In the genomic region with DNA sequence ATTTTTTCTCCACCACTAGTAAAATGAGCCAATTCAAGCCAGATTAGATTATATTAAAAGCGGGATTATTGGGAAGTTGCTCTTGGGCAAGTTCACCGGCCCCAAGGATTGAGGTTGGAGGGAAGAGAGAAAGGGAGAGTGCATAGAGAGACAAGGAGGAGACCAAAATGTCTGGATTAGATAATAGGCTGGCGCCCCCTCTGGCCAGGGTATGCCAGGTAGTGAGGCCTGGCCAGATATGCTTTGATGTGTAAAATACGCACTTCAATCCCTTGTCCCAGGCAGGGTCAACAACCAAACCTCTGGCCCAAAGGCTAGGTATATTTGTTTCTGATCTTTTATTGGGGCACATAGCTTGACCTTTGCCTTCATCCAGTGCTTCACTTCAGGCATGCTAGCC, we compare ENCODE assay signal across 9 mouse cellular contexts. TPM values are rescaled to one million over a fixed set of nuclear protein-coding genes. Genes with fewer than 3 reads are reported as not detected.
DNase-seq lines count a peak whose midpoint lies in the region; TF ChIP-seq lines count a peak whose summit lies in the region.
"Had no signal": no experiment of that assay in that cellular context is flagged by ENCODE, and none has a peak within 500 bp of the region (broad histone marks: within the 10 kb centered on the region; RNA-seq: fewer than 3 reads in every experiment).

No protein-coding gene starts in this region.

- no peak for DNase-seq in lung, adult 2 months
- DNase-seq in lung, adult 18-20 months, result no peak
- DNase-seq in ES-CJ7 (ENCODE audit: low read depth, low spot score), result peak; percentile 63
- peak; percentile 68 for DNase-seq in induced T-regulatory cell, adult 2 months (ENCODE audit: low read depth)
- DNase-seq in spleen, postnatal 4 days (ENCODE audit: low spot score in 2 of 2), result peak; percentile 28 to 66
- DNase-seq in right cerebral cortex, postnatal 36 days (ENCODE audit: low spot score in 2 of 2), result no peak
- no peak for DNase-seq in right cerebral cortex, postnatal 10 days (ENCODE audit: low spot score in 2 of 2)

- H3K4me3 ChIP-seq in lung, adult 2 months (replicated peaks; ENCODE audit: extremely low read depth, low read depth, low read length), result no peak overlapping the region
- H3K4me3 ChIP-seq: embryonic facial prominence, embryonic 13.5 days; left cerebral cortex, adult 2 months had no signal

- TF ChIP-seq POLR2A in lung, adult 2 months (IDR thresholded peaks at IDR 0.05; ENCODE audit: borderline replicate concordance, extremely low read depth, low read depth, low read length), result no peak

- TF ChIP-seq CTCF in lung, adult 2 months (IDR thresholded peaks at IDR 0.05; ENCODE audit: insufficient read depth, low read length), result 0 out of 2 replicates have a peak, but pooled peaks have one; percentile 15

- H3K4me1 ChIP-seq in lung, adult 2 months (ENCODE audit: control insufficient read depth, insufficient read depth, low read length), result no peaks in the 10 kb centered on the region

- WGBS in lung, adult 2 months, result 90% methylated on average over 4 of the region's 4 CpGs

RNA-seq across cellular contexts. Expression of a gene that starts 4.8 kb away (rescaled TPM):
- 15.1 and 21.2 TPM in 2 replicates for polyA plus RNA-seq in lung, adult 2 months (2012; rRNA removed)

Comparison
In these comparisons a context has a peak if more than half of its experiments do, and no peak if none do; other contexts are left out.
1. DNase-seq: peak in ES-CJ7 (single experiment), induced T-regulatory cell, adult 2 months (single experiment) and spleen, postnatal 4 days (2 of 2); none in lung, adult 2 months (single experiment), lung, adult 18-20 months (0 of 2), right cerebral cortex, postnatal 36 days (0 of 2) and right cerebral cortex, postnatal 10 days (0 of 2).